Mouse (Mus musculus): ENCODE measurements around the gene Foxk1. TPM values are rescaled to one million over a fixed set of nuclear protein-coding genes. Genes with fewer than 3 reads are reported as not detected.

The Foxk1 gene
- polyA plus RNA-seq, 1 experiment from 2014 or later: 2.5 TPM

DNA sequence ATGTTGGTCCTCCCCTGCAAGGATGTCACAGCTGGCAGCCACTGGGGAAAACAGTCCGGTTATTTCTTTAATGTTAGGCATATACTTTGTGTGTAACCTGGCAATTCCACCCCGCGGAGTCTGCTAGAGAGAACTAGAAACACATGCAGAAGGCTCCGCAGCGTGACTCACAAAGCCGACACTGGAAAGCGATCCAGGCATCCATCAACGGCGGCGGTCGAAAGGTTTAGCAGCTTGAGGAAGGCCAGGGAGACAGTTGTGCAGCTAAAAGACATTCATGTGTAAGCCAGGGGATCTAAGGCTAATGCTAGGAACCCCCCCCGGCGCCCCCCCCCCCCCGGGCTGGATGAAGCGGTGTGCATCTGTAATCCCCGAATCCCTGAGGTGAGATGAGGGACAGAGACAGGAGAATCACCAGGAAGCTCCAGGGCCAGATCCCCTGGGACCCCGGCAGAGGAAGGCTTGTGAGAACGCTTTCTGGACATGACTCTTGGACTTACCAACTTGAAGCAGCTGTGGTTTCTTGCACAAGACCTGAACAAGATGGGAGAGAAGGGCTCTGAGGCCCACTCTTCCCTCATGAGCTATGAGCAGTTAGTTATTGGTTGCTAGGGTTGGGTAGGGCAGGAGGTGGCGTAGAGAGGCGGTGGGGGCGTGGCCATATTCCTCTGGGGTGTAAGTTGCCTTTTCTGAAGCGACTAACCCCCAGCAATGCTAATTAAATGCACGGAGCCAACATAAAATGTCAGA lies 16.2 kb upstream of the Foxk1 start:
- WGBS: 49% methylated on average over 23 of the region's 23 CpGs
- H3K27ac ChIP-seq (ENCODE audit: low read length): no peak overlapping the region
- peaks cover 10% of the 10 kb centered on the region for H3K4me1 ChIP-seq (ENCODE audit: control insufficient read depth, insufficient read depth, low read length)
- no peak overlapping the region for H3K4me3 ChIP-seq (ENCODE audit: low read length)
- no peaks in the 10 kb centered on the region for H3K36me3 ChIP-seq (ENCODE audit: control insufficient read depth, insufficient read depth)
- no peak for ATAC-seq (replicated peaks; ENCODE audit: extremely low read depth, insufficient read depth, low FRiP score)
- H3K9ac ChIP-seq (ENCODE audit: low read length): no peak overlapping the region; the same call in 1 of the 2 replicates
- H3K4me2 ChIP-seq (ENCODE audit: low read depth, low read length): no peak overlapping the region
- H3K27me3 ChIP-seq (ENCODE audit: control insufficient read depth, insufficient read depth, low read length): no peaks in the 10 kb centered on the region
- H3K9me3 ChIP-seq (replicated peaks; ENCODE audit: control insufficient read depth, low read length): no peaks in the 10 kb centered on the region

DNA sequence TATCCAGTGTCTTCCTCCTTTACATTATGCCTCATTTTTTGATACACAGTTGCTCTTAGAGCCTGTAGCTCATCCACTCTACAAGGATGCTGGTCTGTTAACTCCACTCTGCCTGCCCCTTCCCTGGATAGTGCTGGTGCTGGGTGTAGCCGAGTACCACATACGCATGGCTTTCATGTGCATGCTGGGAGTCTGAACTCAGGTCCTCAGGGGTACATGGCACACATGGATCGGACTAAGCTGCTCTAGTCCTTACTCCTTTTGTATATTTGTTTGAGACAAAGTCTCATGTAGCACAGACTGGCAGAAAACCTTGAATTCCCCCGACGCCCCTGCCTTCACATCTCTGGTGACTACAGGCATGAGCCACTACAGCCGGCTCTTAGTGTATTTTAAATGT lies 15.0 kb upstream of the Foxk1 start:
- Histone ChIP-seq H3K4me2 (ENCODE audit: low read depth, low read length) (no peak overlapping the region), H3K36me3 (ENCODE audit: control insufficient read depth, insufficient read depth) (no peaks in the 10 kb centered on the region), H3K27ac (ENCODE audit: low read length) (no peak overlapping the region), H3K9ac (ENCODE audit: low read length) (no peak overlapping the region), H3K4me3 (ENCODE audit: low read length) (no peak overlapping the region), H3K9me3 (replicated peaks; ENCODE audit: control insufficient read depth, low read length) (no peaks in the 10 kb centered on the region), H3K4me1 (ENCODE audit: control insufficient read depth, insufficient read depth, low read length) (peaks cover 10% of the 10 kb centered on the region), H3K27me3 (ENCODE audit: control insufficient read depth, insufficient read depth, low read length) (no peaks in the 10 kb centered on the region)
- 68% methylated on average over 6 of the region's 6 CpGs for WGBS
- no peak for ATAC-seq (replicated peaks; ENCODE audit: extremely low read depth, insufficient read depth, low FRiP score)

DNA sequence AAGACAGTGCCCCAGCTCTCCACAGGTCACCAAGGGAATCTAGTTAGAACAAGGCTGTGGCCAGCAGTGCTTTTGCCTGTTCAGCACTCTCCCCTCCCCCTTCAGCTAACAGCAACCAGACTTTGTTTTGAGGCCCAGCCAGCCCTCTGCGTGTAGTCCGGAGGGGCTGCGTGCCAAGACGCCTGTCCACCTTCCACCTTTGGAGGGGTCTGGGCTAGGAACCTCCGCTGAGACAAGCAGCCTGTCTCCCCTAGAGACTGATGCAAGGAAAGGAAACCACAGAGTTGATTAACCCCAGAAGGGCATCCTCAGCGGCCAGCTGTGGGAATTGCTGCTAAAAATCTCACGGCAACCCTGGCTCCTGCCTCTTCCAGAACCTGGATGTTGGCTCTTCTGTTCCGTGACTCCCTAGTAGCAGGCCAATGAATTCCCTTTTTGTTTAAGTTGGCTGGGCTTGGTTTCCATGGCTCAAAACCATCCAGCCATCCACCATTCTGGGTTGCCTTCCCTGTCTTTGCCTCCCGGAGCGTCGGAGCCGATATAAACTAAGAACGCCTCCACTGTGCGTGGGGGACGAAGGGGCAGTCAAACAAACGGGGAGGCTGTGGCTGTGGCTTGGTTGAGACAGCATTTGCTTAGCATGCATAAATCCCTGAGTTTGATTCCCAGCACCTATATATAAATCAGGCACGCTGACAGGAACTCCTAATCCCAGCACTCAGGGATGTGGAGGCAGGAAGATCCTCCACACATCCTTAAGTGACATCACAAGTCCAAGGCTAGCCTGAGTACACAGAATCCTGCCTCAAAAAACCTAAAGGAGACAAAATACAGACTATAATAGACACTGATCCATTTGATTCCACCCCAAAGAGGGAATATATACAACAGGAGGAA lies 14.3 kb upstream of the Foxk1 start:
- Histone ChIP-seq H3K27me3 (ENCODE audit: control insufficient read depth, insufficient read depth, low read length) (no peaks in the 10 kb centered on the region), H3K36me3 (ENCODE audit: control insufficient read depth, insufficient read depth) (no peaks in the 10 kb centered on the region), H3K4me2 (ENCODE audit: low read depth, low read length) (peak overlapping the region; percentile 36), H3K9ac (ENCODE audit: low read length) (no peak overlapping the region), H3K4me1 (ENCODE audit: control insufficient read depth, insufficient read depth, low read length) (peaks cover 15% of the 10 kb centered on the region), H3K27ac (ENCODE audit: low read length) (no peak overlapping the region; the same call in 1 of the 2 replicates), H3K4me3 (ENCODE audit: low read length) (no peak overlapping the region), H3K9me3 (replicated peaks; ENCODE audit: control insufficient read depth, low read length) (no peaks in the 10 kb centered on the region)
- 46% methylated on average over 17 of the region's 17 CpGs for WGBS
- peak; percentile 64 for ATAC-seq (replicated peaks; ENCODE audit: extremely low read depth, insufficient read depth, low FRiP score)

GRCm38 (mm10) chr5:142387716-142388115 lies 13.6 kb upstream of the Foxk1 start:
- H3K27ac ChIP-seq (ENCODE audit: low read length): no peak overlapping the region

GRCm38 (mm10) chr5:142391691-142392090 lies 9.6 kb upstream of the Foxk1 start:
- H3K4me3 ChIP-seq (ENCODE audit: low read length): no peak overlapping the region
- no peaks in the 10 kb centered on the region for H3K36me3 ChIP-seq (ENCODE audit: control insufficient read depth, insufficient read depth)
- H3K4me1 ChIP-seq (ENCODE audit: control insufficient read depth, insufficient read depth, low read length): peaks cover 7% of the 10 kb centered on the region
- H3K27ac ChIP-seq (ENCODE audit: low read length): no peak overlapping the region
- peak; percentile 37; the same call in 1 of the 2 replicates for ATAC-seq (replicated peaks; ENCODE audit: extremely low read depth, insufficient read depth, low FRiP score)
- no peak overlapping the region for H3K9ac ChIP-seq (ENCODE audit: low read length)
- 67% methylated on average over 5 of the region's 5 CpGs for WGBS
- no peaks in the 10 kb centered on the region for H3K27me3 ChIP-seq (ENCODE audit: control insufficient read depth, insufficient read depth, low read length)
- H3K4me2 ChIP-seq (ENCODE audit: low read depth, low read length): no peak overlapping the region
- H3K9me3 ChIP-seq (replicated peaks; ENCODE audit: control insufficient read depth, low read length): no peaks in the 10 kb centered on the region; the same call in 1 of the 2 replicates

More at GRCm38 (mm10) chr5:142387716-142388115, 13.6 kb upstream of the Foxk1 start:
- no peaks in the 10 kb centered on the region for H3K27me3 ChIP-seq (ENCODE audit: control insufficient read depth, insufficient read depth, low read length)
- WGBS: 76% methylated on average over 4 of the region's 4 CpGs
- H3K36me3 ChIP-seq (ENCODE audit: control insufficient read depth, insufficient read depth): no peaks in the 10 kb centered on the region
- H3K4me1 ChIP-seq (ENCODE audit: control insufficient read depth, insufficient read depth, low read length): peaks cover 15% of the 10 kb centered on the region
- H3K9ac ChIP-seq (ENCODE audit: low read length): no peak overlapping the region
- H3K4me2 ChIP-seq (ENCODE audit: low read depth, low read length): no peak overlapping the region
- no peaks in the 10 kb centered on the region for H3K9me3 ChIP-seq (replicated peaks; ENCODE audit: control insufficient read depth, low read length)
- no peak for ATAC-seq (replicated peaks; ENCODE audit: extremely low read depth, insufficient read depth, low FRiP score)
- H3K4me3 ChIP-seq (ENCODE audit: low read length): no peak overlapping the region

DNA sequence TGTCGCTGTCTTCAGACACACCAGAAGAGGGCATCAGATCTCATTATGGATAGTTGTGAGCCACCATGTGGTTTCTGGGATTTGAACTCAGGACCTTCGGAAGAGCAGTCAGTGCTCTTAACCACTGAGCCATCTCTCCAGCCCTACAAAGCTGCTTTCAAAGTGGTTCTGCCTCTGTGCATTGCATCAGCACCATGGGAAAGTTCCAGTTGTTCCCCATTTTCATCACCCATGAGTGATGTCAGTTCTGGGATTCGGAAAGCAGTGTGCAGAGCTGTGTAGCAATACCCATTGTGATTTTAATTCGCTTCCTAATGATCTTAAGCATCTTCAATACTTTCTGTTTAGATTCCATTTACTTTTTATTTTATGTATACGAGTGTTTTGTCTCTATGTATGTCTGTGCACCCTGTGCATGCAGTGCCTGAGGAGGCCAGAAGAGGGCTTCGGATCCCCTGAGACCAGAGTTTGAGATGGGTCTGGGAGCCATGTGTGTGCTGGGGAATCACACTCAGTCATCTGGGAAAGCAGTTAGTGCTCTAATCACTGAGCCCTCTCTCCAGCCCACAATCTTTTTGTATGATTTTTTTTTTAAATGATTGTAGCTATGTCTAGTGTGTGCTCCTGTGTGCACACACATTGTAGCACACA lies 6.6 kb upstream of the Foxk1 start:
- ATAC-seq (replicated peaks; ENCODE audit: extremely low read depth, insufficient read depth, low FRiP score): no peak

GRCm38 (mm10) chr5:142395909-142396308 lies 5.4 kb upstream of the Foxk1 start:
- H3K4me3 ChIP-seq (ENCODE audit: low read length): no peak overlapping the region
- no peak overlapping the region for H3K9ac ChIP-seq (ENCODE audit: low read length)
- H3K27me3 ChIP-seq (ENCODE audit: control insufficient read depth, insufficient read depth, low read length): no peaks in the 10 kb centered on the region
- WGBS: 61% methylated on average over 5 of the region's 5 CpGs
- H3K36me3 ChIP-seq (ENCODE audit: control insufficient read depth, insufficient read depth): no peaks in the 10 kb centered on the region
- peaks cover 10% of the 10 kb centered on the region for H3K4me1 ChIP-seq (ENCODE audit: control insufficient read depth, insufficient read depth, low read length)
- no peak overlapping the region for H3K27ac ChIP-seq (ENCODE audit: low read length)
- ATAC-seq (replicated peaks; ENCODE audit: extremely low read depth, insufficient read depth, low FRiP score): no peak
- no peaks in the 10 kb centered on the region; the same call in 1 of the 2 replicates for H3K9me3 ChIP-seq (replicated peaks; ENCODE audit: control insufficient read depth, low read length)
- H3K4me2 ChIP-seq (ENCODE audit: low read depth, low read length): no peak overlapping the region

More for the DNA sequence above, 6.6 kb upstream of the Foxk1 start:
- 88% methylated on average over 6 of the region's 6 CpGs for WGBS
- Histone ChIP-seq H3K9me3 (replicated peaks; ENCODE audit: control insufficient read depth, low read length) (no peaks in the 10 kb centered on the region; the same call in 1 of the 2 replicates), H3K4me1 (ENCODE audit: control insufficient read depth, insufficient read depth, low read length) (peaks cover 4% of the 10 kb centered on the region), H3K4me3 (ENCODE audit: low read length) (no peak overlapping the region), H3K36me3 (ENCODE audit: control insufficient read depth, insufficient read depth) (no peaks in the 10 kb centered on the region), H3K9ac (ENCODE audit: low read length) (no peak overlapping the region), H3K27ac (ENCODE audit: low read length) (no peak overlapping the region), H3K4me2 (ENCODE audit: low read depth, low read length) (no peak overlapping the region), H3K27me3 (ENCODE audit: control insufficient read depth, insufficient read depth, low read length) (no peaks in the 10 kb centered on the region)

- Histone ChIP-seq H3K27me3 (ENCODE audit: control insufficient read depth, insufficient read depth, low read length) (no peaks in the 10 kb centered on the region), H3K4me3 (ENCODE audit: low read length) (peak overlapping the region; percentile 99), H3K36me3 (ENCODE audit: control insufficient read depth, insufficient read depth) (no peaks in the 10 kb centered on the region), H3K27ac (ENCODE audit: low read length) (no peak overlapping the region), H3K4me1 (ENCODE audit: control insufficient read depth, insufficient read depth, low read length) (peaks cover 31% of the 10 kb centered on the region), H3K9me3 (replicated peaks; ENCODE audit: control insufficient read depth, low read length) (no peaks in the 10 kb centered on the region), H3K4me2 (ENCODE audit: low read depth, low read length) (peak overlapping the region; percentile 86), H3K9ac (ENCODE audit: low read length) (peak overlapping the region; percentile 97)
- ATAC-seq (replicated peaks; ENCODE audit: extremely low read depth, insufficient read depth, low FRiP score): no peak
- 17% methylated on average over 17 of the region's 17 CpGs for WGBS
Measured at GRCm38 (mm10) chr5:142400181-142400883, 965 bp upstream of the Foxk1 start.

Measured in heart, embryonic 16.5 days (tissue).